Mouse (Mus musculus) heart, postnatal 0 days (tissue): ENCODE measurements around the gene Tll2. TPM values are rescaled to one million over a fixed set of nuclear protein-coding genes. Genes with fewer than 3 reads are reported as not detected.

Experiments
- ATAC-seq: fragments of 200-750 bp; cut with Nextera tagmentation; 2 replicates; pipeline ENCODE4 v1.8.0; 2017; ENCODE audit warnings: low read depth, moderate number of reproducible peaks, moderate library complexity; ENCODE audit not compliant: insufficient read depth
- DNase-seq: peaks from one replicate; pipeline ENCODE4 v3.0.0-alpha.2; 2016; ENCODE audit warnings: low spot score
- H3K27ac ChIP-seq: fragments of 300-500 bp; sonication (generic); 2 replicates; pipeline ENCODE4 v1.5.1; 2014; ENCODE audit warnings: low read depth, mild to moderate bottlenecking
- H3K27me3 ChIP-seq: fragments of 300-500 bp; sonication (generic); 2 replicates; pipeline ENCODE4 v1.6.1; 2014; ENCODE audit warnings: low read length, mixed read lengths; ENCODE audit not compliant: control insufficient read depth, insufficient read depth
- H3K36me3 ChIP-seq: fragments of 300-500 bp; sonication (generic); replicated peaks from 2 replicates; pipeline ENCODE4 v1.6.1; 2014; ENCODE audit warnings: low read length, mixed read lengths; ENCODE audit not compliant: control insufficient read depth, insufficient read depth
- H3K4me1 ChIP-seq: fragments of 300-500 bp; sonication (generic); 2 replicates; pipeline ENCODE4 v1.6.1; 2014; ENCODE audit warnings: antibody characterized with exemption; ENCODE audit not compliant: control insufficient read depth, insufficient read depth
- H3K4me2 ChIP-seq: fragments of 300-500 bp; sonication (generic); 2 replicates; pipeline ENCODE4 v1.6.1; 2014; ENCODE audit warnings: low read depth, mild to moderate bottlenecking, low read length, moderate library complexity
- H3K4me3 ChIP-seq: fragments of 300-500 bp; sonication (generic); 2 replicates; pipeline ENCODE4 v1.5.1; 2014; ENCODE audit warnings: low read depth, low read length
- H3K9ac ChIP-seq: fragments of 300-500 bp; sonication (generic); replicated peaks from 2 replicates; pipeline ENCODE4 v1.6.1; 2014; ENCODE audit warnings: low read depth, low read length, mixed read lengths
- H3K9me3 ChIP-seq: fragments of 300-500 bp; sonication (generic); replicated peaks from 2 replicates; pipeline ENCODE4 v1.6.1; 2016; ENCODE audit warnings: low read length; ENCODE audit not compliant: control insufficient read depth
- CTCF ChIP-seq: IDR thresholded peaks from 2 replicates; pipeline ENCODE4 v1.5.1; 2016; ENCODE audit warnings: antibody characterized with exemption, control low read depth, low read depth
- EP300 ChIP-seq: IDR thresholded peaks from 2 replicates; pipeline ENCODE4 v1.6.1; 2016; ENCODE audit warnings: antibody characterized with exemption, low read depth
- WGBS: fragments of 180-500 bp; shearing (Covaris S2); extraction: QIAGEN DNeasy Blood & Tissue Kit; methylation state at CpG from one replicate; pipeline ENCODE4 v1.1.7; 2014; 5-methylcytosine and 5-hydroxymethylcytosine counted together
- polyA plus RNA-seq: library from polyadenylated mRNA; unstranded; fragments of >200 nt; fragmentation: Nextera tagmentation; extraction: Ambion mirVana; gene quantifications from 2 replicates; pipeline ENCODE4 v1.2.1, GENCODE M21; 2015
- total RNA-seq: library from RNA; depleted of rRNA; stranded (reverse); fragments of >200 nt; gene quantifications from 2 replicates; pipeline ENCODE4 v1.2.3, GENCODE M21; 2014; ENCODE audit warnings: low replicate concordance

Gene Tll2
- total and polyA plus RNA-seq, 2 experiments from 2014 or later, result 0.15 TPM

DNA sequence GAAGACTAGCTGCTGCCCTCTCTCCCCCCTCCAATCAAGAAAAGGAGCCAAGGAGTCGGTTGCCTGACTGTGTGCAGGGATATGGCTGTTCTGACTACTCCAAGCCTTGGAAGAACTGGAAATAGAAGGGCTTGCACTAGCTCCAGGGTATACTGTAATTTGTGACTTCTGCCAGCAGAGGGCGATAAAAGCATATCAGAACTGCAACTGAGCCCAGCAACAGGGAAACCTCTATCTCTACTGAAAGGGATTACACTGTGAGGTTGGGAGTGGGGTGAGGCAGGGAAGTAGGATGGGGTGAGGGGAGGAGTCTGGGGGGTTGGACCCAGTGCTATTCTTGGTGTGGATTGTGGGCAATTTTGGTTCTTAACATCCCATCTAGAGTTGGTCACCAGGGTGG is 119.9 kb downstream of the Tll2 start:
- no peaks in the 10 kb centered on the region for H3K9me3 ChIP-seq
- no peak overlapping the region for H3K4me3 ChIP-seq
- WGBS, result 4% methylated on average over 2 of the region's 2 CpGs
- no peak overlapping the region for H3K4me2 ChIP-seq
- peaks cover 16% of the 10 kb centered on the region; the same call in 1 of the 2 replicates for H3K27me3 ChIP-seq
- H3K27ac ChIP-seq, result no peak overlapping the region
- no peak overlapping the region for H3K9ac ChIP-seq
- DNase-seq, result peak; percentile 53
- peak; percentile 64; the same call in 1 of the 2 replicates for ATAC-seq
- no peaks in the 10 kb centered on the region for H3K4me1 ChIP-seq
- H3K36me3 ChIP-seq, result no peaks in the 10 kb centered on the region
- TF ChIP-seq EP300 (no peak), CTCF (peak; percentile 84)

DNA sequence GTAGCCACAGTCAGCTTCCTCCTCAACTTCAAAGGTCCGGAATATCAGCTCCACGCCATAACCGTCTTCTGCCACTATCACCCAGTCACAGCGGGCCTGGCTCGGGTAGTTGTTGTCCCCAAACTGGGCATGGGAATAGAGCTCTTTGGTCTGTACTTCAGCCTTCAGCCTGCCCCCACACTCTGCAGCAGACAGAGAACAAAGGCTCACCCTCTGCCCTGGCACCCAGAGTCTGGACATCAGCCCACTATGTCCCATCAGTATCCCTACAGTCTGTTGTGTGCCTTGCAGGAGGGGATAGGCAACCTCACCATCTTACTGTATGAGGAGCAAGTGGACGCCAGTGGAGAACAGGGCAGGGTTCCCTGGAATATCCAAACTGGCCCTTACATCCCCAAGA is 120.3 kb downstream of the Tll2 start:
- Histone ChIP-seq H3K36me3 (no peaks in the 10 kb centered on the region), H3K4me1 (no peaks in the 10 kb centered on the region; the same call in 1 of the 2 replicates), H3K9me3 (no peaks in the 10 kb centered on the region), H3K4me3 (no peak overlapping the region), H3K4me2 (no peak overlapping the region), H3K27me3 (peaks cover 16% of the 10 kb centered on the region; the same call in 1 of the 2 replicates), H3K27ac (no peak overlapping the region), H3K9ac (no peak overlapping the region)
- TF ChIP-seq EP300 (no peak), CTCF (no peak)
- ATAC-seq (no peak), DNase-seq (no peak)
- 86% methylated on average over 6 of the region's 6 CpGs for WGBS

- no peak overlapping the region for H3K4me3 ChIP-seq
- WGBS, result 82% methylated on average over 14 of the region's 14 CpGs
- no peak overlapping the region for H3K4me2 ChIP-seq
- no peak for ATAC-seq
- peaks cover 7% of the 10 kb centered on the region; the same call in 1 of the 2 replicates for H3K27me3 ChIP-seq
- TF ChIP-seq EP300, result no peak
- no peak for TF ChIP-seq CTCF
- H3K27ac ChIP-seq, result no peak overlapping the region
- H3K9me3 ChIP-seq, result no peaks in the 10 kb centered on the region
- no peaks in the 10 kb centered on the region for H3K36me3 ChIP-seq
- H3K4me1 ChIP-seq, result no peaks in the 10 kb centered on the region; the same call in 1 of the 2 replicates
- H3K9ac ChIP-seq, result no peak overlapping the region
- no peak for DNase-seq
Observed at GRCm38 (mm10) chr19:41083646-41084045, 123.0 kb downstream of the Tll2 start.

DNA sequence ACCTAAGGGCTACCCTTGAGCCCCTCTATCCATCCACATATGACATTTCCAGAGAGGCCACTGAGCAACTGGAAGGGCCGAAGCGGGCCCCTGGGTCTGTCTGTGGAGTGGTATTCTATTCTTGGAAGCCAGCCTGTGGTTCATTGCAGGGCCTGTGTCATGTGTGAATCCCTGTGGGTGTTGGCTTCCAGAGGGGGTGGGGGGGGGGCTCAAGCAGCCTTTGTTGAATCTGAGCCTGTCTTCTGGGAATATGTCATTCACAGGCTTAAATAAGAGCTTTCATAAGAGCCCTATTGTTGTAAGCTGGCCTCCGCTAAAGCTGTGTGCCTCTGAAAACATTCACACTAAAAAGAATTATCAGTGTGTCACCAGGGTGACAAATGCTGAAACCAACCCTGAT is 125.0 kb downstream of the Tll2 start:
- TF ChIP-seq CTCF (no peak), EP300 (no peak)
- no peaks in the 10 kb centered on the region for H3K36me3 ChIP-seq
- no peak overlapping the region for H3K4me3 ChIP-seq
- H3K4me2 ChIP-seq, result no peak overlapping the region
- no peaks in the 10 kb centered on the region for H3K27me3 ChIP-seq
- H3K4me1 ChIP-seq, result no peaks in the 10 kb centered on the region; the same call in 1 of the 2 replicates
- DNase-seq, result peak; percentile 9
- 36% methylated on average over 3 of the region's 3 CpGs for WGBS
- ATAC-seq, result peak; percentile 69
- H3K9ac ChIP-seq, result no peak overlapping the region
- H3K27ac ChIP-seq, result no peak overlapping the region
- H3K9me3 ChIP-seq, result no peaks in the 10 kb centered on the region

DNA sequence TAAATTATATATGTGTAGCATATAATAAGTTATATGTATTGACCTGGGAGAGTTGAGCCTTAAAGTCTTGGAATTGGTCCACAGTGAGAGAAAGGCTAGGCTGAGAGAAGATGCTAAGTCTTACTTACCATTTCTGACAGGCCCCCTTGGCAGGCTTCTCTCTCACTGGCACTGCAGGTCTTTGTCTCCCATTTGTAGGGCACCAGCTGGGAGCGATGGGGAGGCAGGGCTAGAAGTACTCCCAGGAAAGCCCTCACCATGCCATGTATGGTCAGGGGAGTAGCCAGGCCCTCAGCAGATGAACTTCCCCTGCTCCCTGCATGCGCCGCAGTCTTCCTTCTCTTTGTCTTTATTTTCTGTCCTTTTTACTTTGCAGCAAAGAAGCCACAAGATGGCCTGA is 129.7 kb downstream of the Tll2 start, which contains the start of gene Opalin:
Gene Opalin (minus strand): TSS at position 208 of the 400 bp plus-strand sequence.
- no peaks in the 10 kb centered on the region for H3K27me3 ChIP-seq
- H3K4me1 ChIP-seq, result no peaks in the 10 kb centered on the region; the same call in 1 of the 2 replicates
- no peak within 1 kb of the TSS for H3K4me3 ChIP-seq
- H3K9ac ChIP-seq, result no peak within 1 kb of the TSS
- WGBS, result 73% methylated on average over 3 of the region's 3 CpGs
- TF ChIP-seq EP300 (no peak), CTCF (no peak)
- ATAC-seq (no peak), DNase-seq (no peak)
- H3K9me3 ChIP-seq, result no peaks in the 10 kb centered on the region
- no peak within 1 kb of the TSS for H3K27ac ChIP-seq
- no peak within 1 kb of the TSS for H3K4me2 ChIP-seq
- H3K36me3 ChIP-seq, result no peaks in the 10 kb centered on the region
